Mouse (Mus musculus) G1E (cell line): Measurements from ENCODE around the gene Rrp36.

ENCODE experiments used
- CTCF ChIP-seq: IDR thresholded peaks from 2 replicates; pipeline ENCODE4 v1.5.1; 2012; ENCODE audit warnings: low read depth, low read length, inconsistent platforms, mixed read lengths
- TAL1 ChIP-seq: conservative IDR thresholded peaks from 2 replicates; pipeline ENCODE4 v1.6.1; 2012; ENCODE audit warnings: low read depth, low read length, inconsistent platforms, mixed read lengths

GRCm38 (mm10) chr17:46618769-46619682 is 55.1 kb downstream of the Rrp36 start:
- TF ChIP-seq CTCF (no peak), TAL1 (no peak)
